Mouse (Mus musculus) liver, adult 2 months (tissue): ENCODE data around the gene Dusp16. TPM values are rescaled to one million over a fixed set of nuclear protein-coding genes. Genes with fewer than 3 reads are reported as not detected.

Experiments
- DNase-seq: peaks from one replicate; pipeline ENCODE4 v3.0.0-alpha.2; 2011; ENCODE audit warnings: low read depth, low spot score; ENCODE audit errors: extremely low read depth
- H3K27ac ChIP-seq: fragments of 200-500 bp; replicated peaks from 2 replicates; pipeline ENCODE4 v1.5.1; 2012; ENCODE audit warnings: low read depth, mild to moderate bottlenecking, control low read depth, inconsistent platforms, low read length; ENCODE audit not compliant: insufficient read depth
- H3K27me3 ChIP-seq: fragments of 200-500 bp; 2 replicates; pipeline ENCODE4 v1.6.1; 2012; ENCODE audit warnings: mild to moderate bottlenecking, moderate library complexity, low read length, inconsistent platforms; ENCODE audit not compliant: control insufficient read depth, insufficient read depth
- H3K36me3 ChIP-seq: fragments of 200-500 bp; 2 replicates; pipeline ENCODE4 v1.6.1; 2012; ENCODE audit warnings: low read length, inconsistent platforms; ENCODE audit not compliant: control insufficient read depth, insufficient read depth
- H3K4me1 ChIP-seq: fragments of 200-500 bp; 2 replicates; pipeline ENCODE4 v1.6.1; 2011; ENCODE audit warnings: low read length; ENCODE audit not compliant: control insufficient read depth, insufficient read depth
- H3K4me3 ChIP-seq: fragments of 200-500 bp; 2 replicates; pipeline ENCODE4 v1.5.1; 2011; ENCODE audit warnings: low read depth, mild to moderate bottlenecking, control low read depth, low read length, moderate library complexity; ENCODE audit not compliant: insufficient read depth
- H3K79me2 ChIP-seq: fragments of 200-500 bp; 2 replicates; pipeline ENCODE4 v1.6.1; 2012; ENCODE audit warnings: inconsistent platforms, mild to moderate bottlenecking, low read length, moderate library complexity; ENCODE audit not compliant: control insufficient read depth, insufficient read depth
- H3K9ac ChIP-seq: fragments of 200-500 bp; 2 replicates; pipeline ENCODE4 v1.6.1; 2012; ENCODE audit warnings: low read depth, mild to moderate bottlenecking, control low read depth, inconsistent platforms, low read length
- CTCF ChIP-seq: fragments of 200-500 bp; IDR thresholded peaks from 2 replicates; pipeline ENCODE4 v1.5.1; 2011; ENCODE audit warnings: low read depth, low read length, control low read depth
- POLR2A ChIP-seq: fragments of 200-500 bp; IDR thresholded peaks from 2 replicates; pipeline ENCODE4 v1.6.1; 2011; ENCODE audit warnings: low read length, control low read depth; ENCODE audit not compliant: insufficient read depth; ENCODE audit errors: extremely low read depth
- WGBS: fragments of 180-500 bp; shearing (Covaris S2); methylation state at CpG from one replicate; pipeline ENCODE4 v1.1.7; 2018; 5-methylcytosine and 5-hydroxymethylcytosine counted together
- polyA plus RNA-seq: library from polyadenylated mRNA; depleted of rRNA; stranded (reverse); fragments of >200 nt; gene quantifications from 2 replicates; pipeline ENCODE4 v1.2.3, GENCODE M21; 2012
- total RNA-seq: library from RNA; depleted of rRNA; stranded (reverse); fragments of >200 nt; gene quantifications from 2 replicates; pipeline ENCODE4 v1.2.3, GENCODE M21; 2014

Gene Dusp16
- total and polyA plus RNA-seq, 2 experiments, result 19.7 to 20.0 TPM

DNA sequence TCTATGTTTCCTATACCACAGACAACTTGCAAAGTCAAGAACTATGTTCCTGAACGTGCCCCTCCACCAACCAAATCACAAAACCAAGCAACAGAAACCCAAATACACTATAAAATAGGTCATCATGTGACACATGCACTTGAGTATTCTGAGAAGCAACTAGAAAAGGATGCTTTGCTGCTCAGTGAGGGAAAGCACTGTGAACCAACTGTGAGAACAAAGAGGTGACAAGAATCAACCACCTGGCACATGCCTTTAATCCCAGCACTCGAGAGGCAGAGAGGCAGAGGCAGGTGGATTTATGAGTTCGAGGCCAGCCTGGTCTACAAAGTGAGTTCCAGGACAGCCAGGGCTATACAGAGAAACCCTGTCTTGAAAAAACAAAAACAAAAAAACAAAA is 6.0 kb downstream of the Dusp16 start:
- no peak overlapping the region for H3K4me3 ChIP-seq
- H3K36me3 ChIP-seq, result peaks cover 4% of the 10 kb centered on the region
- no peak for DNase-seq
- peaks cover 6% of the 10 kb centered on the region; the same call in 1 of the 2 replicates for H3K4me1 ChIP-seq
- H3K27me3 ChIP-seq, result no peaks in the 10 kb centered on the region
- no peak overlapping the region for H3K27ac ChIP-seq
- TF ChIP-seq POLR2A (no peak), CTCF (no peak)
- H3K9ac ChIP-seq, result no peak overlapping the region
- 76% methylated on average over 3 of the region's 3 CpGs for WGBS
- H3K79me2 ChIP-seq, result peaks cover 31% of the 10 kb centered on the region; the same call in 1 of the 2 replicates

DNA sequence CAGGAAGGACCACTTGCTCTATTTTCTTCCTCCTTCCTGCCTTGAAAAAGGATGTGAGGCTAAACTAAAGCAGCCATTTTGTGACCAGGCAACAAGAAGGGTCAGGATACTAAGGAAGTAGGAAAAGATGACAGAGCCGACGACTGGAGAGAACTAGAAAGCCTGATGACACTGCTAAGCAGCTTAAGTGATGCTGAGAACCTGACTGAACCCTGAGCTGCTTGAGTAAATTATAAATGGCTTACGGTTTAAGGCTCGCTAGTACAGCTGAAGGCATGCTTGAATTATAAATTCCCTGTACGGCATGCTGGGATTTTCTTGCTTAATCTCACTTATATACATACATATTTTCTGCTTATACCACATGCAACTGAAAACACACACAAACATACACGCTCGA is 9.5 kb downstream of the Dusp16 start:
- Histone ChIP-seq H3K4me3 (no peak overlapping the region), H3K27ac (no peak overlapping the region), H3K9ac (no peak overlapping the region), H3K36me3 (peaks cover 3% of the 10 kb centered on the region), H3K27me3 (no peaks in the 10 kb centered on the region), H3K4me1 (peaks cover 4% of the 10 kb centered on the region; the same call in 1 of the 2 replicates), H3K79me2 (peaks cover 37% of the 10 kb centered on the region; the same call in 1 of the 2 replicates)
- 95% methylated on average over 7 of the region's 7 CpGs for WGBS
- TF ChIP-seq CTCF, result no peak
- DNase-seq, result no peak

DNA sequence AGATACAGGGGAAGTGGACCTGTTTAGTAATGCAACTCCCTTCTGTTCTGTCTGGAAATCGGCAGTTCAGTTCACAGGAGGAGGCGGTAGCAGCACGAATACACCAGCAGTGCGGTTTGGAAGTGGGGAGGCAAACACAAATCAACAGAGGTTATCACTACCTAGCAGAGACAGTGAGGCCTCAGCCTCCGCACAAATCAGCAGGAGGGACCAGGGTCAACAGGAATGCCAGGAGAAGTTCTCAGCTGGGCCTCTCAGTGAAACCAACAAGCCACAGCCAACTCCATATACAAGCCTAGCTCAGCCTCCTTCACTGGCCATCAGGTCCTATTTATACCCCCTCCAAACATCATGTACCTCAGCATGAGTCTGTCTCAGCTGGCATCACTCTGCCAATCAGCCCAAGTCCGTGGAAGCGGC is 10.9 kb downstream of the Dusp16 start:
- H3K36me3 ChIP-seq, result no peaks in the 10 kb centered on the region
- H3K4me1 ChIP-seq, result peaks cover 3% of the 10 kb centered on the region; the same call in 1 of the 2 replicates
- no peaks in the 10 kb centered on the region for H3K27me3 ChIP-seq
- no peak overlapping the region for H3K4me3 ChIP-seq
- H3K79me2 ChIP-seq, result peaks cover 34% of the 10 kb centered on the region; the same call in 1 of the 2 replicates
- DNase-seq, result no peak
- no peak overlapping the region for H3K9ac ChIP-seq
- no peak overlapping the region for H3K27ac ChIP-seq
- TF ChIP-seq POLR2A (no peak), CTCF (no peak)
- 68% methylated on average over 7 of the region's 7 CpGs for WGBS

DNA sequence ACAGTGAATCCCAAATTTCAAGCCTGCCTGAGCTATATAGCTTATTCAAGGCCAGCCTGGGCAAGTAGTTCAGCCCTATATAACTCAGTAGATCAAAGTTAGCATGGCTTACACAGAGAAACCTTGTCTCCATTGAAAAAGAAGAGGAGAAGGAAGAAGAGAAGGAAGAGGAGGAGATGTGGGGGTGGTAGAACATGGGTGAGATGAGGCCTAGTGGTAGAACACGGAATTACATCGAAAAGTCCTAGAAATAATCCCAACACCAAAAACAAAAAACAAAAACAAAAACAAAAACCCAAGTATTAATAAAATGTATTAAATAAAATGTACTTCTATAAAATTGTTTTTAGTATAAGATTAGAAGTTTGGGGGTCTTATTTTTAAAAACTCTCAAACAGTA is 12.4 kb downstream of the Dusp16 start:
- DNase-seq, result no peak
- Histone ChIP-seq H3K4me1 (peaks cover 2% of the 10 kb centered on the region; the same call in 1 of the 2 replicates), H3K27ac (no peak overlapping the region), H3K4me3 (no peak overlapping the region), H3K27me3 (no peaks in the 10 kb centered on the region), H3K36me3 (no peaks in the 10 kb centered on the region), H3K79me2 (peaks cover 30% of the 10 kb centered on the region; the same call in 1 of the 2 replicates), H3K9ac (no peak overlapping the region)
- TF ChIP-seq POLR2A, result no peak
- no peak for TF ChIP-seq CTCF
- 90% methylated on average over 2 of the region's 2 CpGs for WGBS

DNA sequence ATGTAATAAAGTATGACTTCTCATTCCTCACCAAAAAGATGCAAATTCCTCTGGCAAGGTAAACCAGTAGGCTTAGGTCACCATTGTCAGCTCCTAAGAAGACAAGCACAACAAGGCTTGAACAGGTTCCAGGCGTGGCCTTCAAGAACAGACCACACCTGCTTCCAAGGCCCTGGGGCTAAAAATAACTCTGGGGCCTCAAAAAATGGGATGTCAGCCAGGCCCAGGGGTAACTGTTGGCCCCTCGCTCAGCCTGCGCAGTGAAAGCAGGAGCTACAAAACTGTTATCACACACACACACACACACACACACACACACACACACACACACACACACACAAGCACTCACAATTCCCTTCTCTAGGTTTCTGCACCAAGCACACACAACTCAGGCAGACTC is 18.5 kb downstream of the Dusp16 start:
- Histone ChIP-seq H3K27me3 (no peaks in the 10 kb centered on the region), H3K27ac (no peak overlapping the region), H3K4me3 (no peak overlapping the region), H3K4me1 (peaks cover 3% of the 10 kb centered on the region), H3K36me3 (no peaks in the 10 kb centered on the region), H3K79me2 (peaks cover 28% of the 10 kb centered on the region; the same call in 1 of the 2 replicates), H3K9ac (no peak overlapping the region)
- no peak for TF ChIP-seq POLR2A
- TF ChIP-seq CTCF, result no peak
- no peak for DNase-seq
- 89% methylated on average over 3 of the region's 3 CpGs for WGBS

DNA sequence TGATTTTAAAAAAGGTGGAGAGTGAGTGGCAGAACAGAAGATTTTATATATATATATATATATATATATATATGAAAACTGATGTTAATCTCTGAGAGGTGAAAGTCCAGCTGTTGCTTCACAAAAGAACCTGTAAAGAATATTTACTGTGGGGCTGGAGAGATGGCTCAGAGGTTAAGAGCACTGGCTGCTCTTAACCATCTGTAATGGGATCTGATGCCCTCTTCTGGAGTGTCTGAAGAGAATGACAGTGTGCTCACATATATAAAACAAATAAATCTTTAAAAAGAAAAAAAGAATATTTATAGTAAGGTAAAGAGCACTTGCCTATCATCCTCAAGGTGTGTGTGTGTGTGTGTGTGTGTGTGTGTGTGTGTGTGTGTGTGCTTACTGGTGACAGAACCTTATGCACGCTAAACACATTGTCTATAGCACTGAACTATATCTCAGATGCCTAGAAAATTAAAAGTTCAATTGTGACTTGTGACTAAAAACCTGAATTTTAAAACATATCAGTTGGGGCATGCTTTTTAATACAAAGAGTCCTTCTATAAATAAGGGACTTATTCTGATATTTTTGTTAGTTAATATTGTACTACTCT is 19.0 kb downstream of the Dusp16 start:
- WGBS, result 96% methylated on average over 1 of the region's 1 CpGs
- H3K9ac ChIP-seq, result no peak overlapping the region
- H3K36me3 ChIP-seq, result no peaks in the 10 kb centered on the region
- H3K4me3 ChIP-seq, result no peak overlapping the region
- no peaks in the 10 kb centered on the region for H3K27me3 ChIP-seq
- peaks cover 3% of the 10 kb centered on the region for H3K4me1 ChIP-seq
- TF ChIP-seq POLR2A, result no peak
- no peak for TF ChIP-seq CTCF
- peaks cover 25% of the 10 kb centered on the region; the same call in 1 of the 2 replicates for H3K79me2 ChIP-seq
- H3K27ac ChIP-seq, result no peak overlapping the region
- DNase-seq, result no peak
